Mouse (Mus musculus) MEL (cell line): ENCODE measurements around the gene Slc22a23. TPM values are rescaled to one million over a fixed set of nuclear protein-coding genes. Genes with fewer than 3 reads are reported as not detected.

Experiments used
- DNase-seq: peaks from one replicate; pipeline ENCODE4 v3.0.0; 2011; ENCODE audit warnings: low read depth, low spot score
- H3K27ac ChIP-seq: 2 replicates; pipeline ENCODE4 v1.5.1; 2012; ENCODE audit warnings: low read depth, mild to moderate bottlenecking, control low read depth, low read length, moderate library complexity; ENCODE audit not compliant: control insufficient read depth
- H3K27me3 ChIP-seq, 2 experiments: fragments of 150-350 bp in 1 of 2; sonication (generic) in 1 of 2; 2 replicates each; pipeline ENCODE4 v1.6.1; 2012; ENCODE audit warnings: low read length in 2 of 2, mild to moderate bottlenecking in 2 of 2, improper control_type of control experiment in 1 of 2, moderate library complexity in 1 of 2; ENCODE audit not compliant: insufficient read depth in 2 of 2, control insufficient read depth in 1 of 2
- H3K36me3 ChIP-seq, 2 experiments: 2 replicates each; pipeline ENCODE4 v1.6.1; 2012 to 2014; ENCODE audit warnings: low read length in 2 of 2, improper control_type of control experiment in 1 of 2, inconsistent platforms in 1 of 2, mild to moderate bottlenecking in 1 of 2; ENCODE audit not compliant: insufficient read depth in 2 of 2, control insufficient read depth in 1 of 2
- H3K4me1 ChIP-seq, 2 experiments: fragments of 150-350 bp in 1 of 2; sonication (generic) in 1 of 2; 2 replicates each; pipeline ENCODE4 v1.6.1; 2012; ENCODE audit warnings: low read length in 2 of 2, improper control_type of control experiment in 1 of 2, mild to moderate bottlenecking in 1 of 2; ENCODE audit not compliant: insufficient read depth in 2 of 2, control insufficient read depth in 1 of 2
- H3K4me3 ChIP-seq, 2 experiments: fragments of 150-350 bp in 1 of 2; sonication (generic) in 1 of 2; 2 replicates each; pipeline ENCODE4 v1.5.1; 2012; ENCODE audit warnings: low read depth in 2 of 2, low read length in 2 of 2, mild to moderate bottlenecking in 2 of 2, moderate library complexity in 2 of 2, control low read depth in 1 of 2, improper control_type of control experiment in 1 of 2; ENCODE audit not compliant: control insufficient read depth in 1 of 2, insufficient read depth in 1 of 2
- H3K79me2 ChIP-seq: 2 replicates; pipeline ENCODE4 v1.6.1; 2012; ENCODE audit warnings: mild to moderate bottlenecking, low read length, moderate library complexity; ENCODE audit not compliant: control insufficient read depth, poor library complexity, insufficient read depth
- H3K9ac ChIP-seq: 2 replicates; pipeline ENCODE4 v1.6.1; 2012; ENCODE audit warnings: low read depth, mild to moderate bottlenecking, control low read depth, low read length, moderate library complexity; ENCODE audit not compliant: control insufficient read depth, poor library complexity, severe bottlenecking
- H3K9me3 ChIP-seq: fragments of 150-350 bp; sonication (generic); replicated peaks from 2 replicates; pipeline ENCODE4 v1.6.1; 2012; ENCODE audit warnings: mild to moderate bottlenecking, low read length, improper control_type of control experiment, moderate library complexity; ENCODE audit not compliant: insufficient read depth
- BHLHE40 ChIP-seq: IDR thresholded peaks from 2 replicates; pipeline ENCODE4 v1.6.1; 2012; ENCODE audit warnings: low read depth, mild to moderate bottlenecking, inconsistent platforms, low read length, improper control_type of control experiment, borderline replicate concordance
- E2F4 ChIP-seq: IDR thresholded peaks from 2 replicates; pipeline ENCODE4 v1.6.1; 2011; ENCODE audit warnings: low read depth, low read length, improper control_type of control experiment, borderline replicate concordance
- ELF1 ChIP-seq: IDR thresholded peaks from 2 replicates; pipeline ENCODE4 v1.6.1; 2014; ENCODE audit warnings: low read depth, mild to moderate bottlenecking, inconsistent platforms, low read length, improper control_type of control experiment, moderate library complexity
- EP300 ChIP-seq, 2 experiments: IDR thresholded peaks; 2 replicates each; pipeline ENCODE4 v1.6.1; 2011; ENCODE audit warnings: improper control_type of control experiment in 2 of 2, low read length in 2 of 2, low read depth in 1 of 2, mild to moderate bottlenecking in 1 of 2
- ETS1 ChIP-seq: IDR thresholded peaks from 2 replicates; pipeline ENCODE4 v1.6.1; 2012; ENCODE audit warnings: low read depth, mild to moderate bottlenecking, inconsistent platforms, low read length, improper control_type of control experiment, moderate library complexity
- GABPA ChIP-seq: IDR thresholded peaks from 2 replicates; pipeline ENCODE4 v1.6.1; 2012; ENCODE audit warnings: low read depth, mild to moderate bottlenecking, inconsistent platforms, low read length, improper control_type of control experiment, moderate library complexity
- MAX ChIP-seq: IDR thresholded peaks from 2 replicates; pipeline ENCODE4 v1.6.1; 2011; ENCODE audit warnings: low read length, improper control_type of control experiment
- MEF2A ChIP-seq: IDR thresholded peaks from 2 replicates; pipeline ENCODE4 v1.6.1; 2014; ENCODE audit warnings: low read depth, mild to moderate bottlenecking, inconsistent platforms, low read length, improper control_type of control experiment; ENCODE audit not compliant: poor library complexity, insufficient replicate concordance, severe bottlenecking; ENCODE audit errors: extremely low read depth
- MXI1 ChIP-seq: IDR thresholded peaks from 2 replicates; pipeline ENCODE4 v1.6.1; 2011; ENCODE audit warnings: mild to moderate bottlenecking, low read depth, low read length, improper control_type of control experiment
- POLR2AphosphoS5 ChIP-seq: IDR thresholded peaks from 2 replicates; pipeline ENCODE4 v1.6.1; 2012; ENCODE audit warnings: low read depth, borderline replicate concordance, mild to moderate bottlenecking, inconsistent platforms, low read length, moderate library complexity, mixed read lengths
- RAD21 ChIP-seq: IDR thresholded peaks from 2 replicates; pipeline ENCODE4 v1.6.1; 2011; ENCODE audit warnings: mild to moderate bottlenecking, low read depth, low read length, improper control_type of control experiment
- RCOR1 ChIP-seq: IDR thresholded peaks from 2 replicates; pipeline ENCODE4 v1.6.1; 2012; ENCODE audit warnings: low read depth, mild to moderate bottlenecking, inconsistent platforms, low read length, improper control_type of control experiment
- SIN3A ChIP-seq: IDR thresholded peaks from 2 replicates; pipeline ENCODE4 v1.6.1; 2012; ENCODE audit warnings: low read length, improper control_type of control experiment, inconsistent platforms
- SMC3 ChIP-seq: IDR thresholded peaks from 2 replicates; pipeline ENCODE4 v1.6.1; 2011; ENCODE audit warnings: low read depth, low read length, improper control_type of control experiment
- TAL1 ChIP-seq: IDR thresholded peaks from 2 replicates; pipeline ENCODE4 v1.6.1; 2012; ENCODE audit warnings: mild to moderate bottlenecking, inconsistent platforms, low read length, moderate library complexity, mixed read lengths
- USF1 ChIP-seq: IDR thresholded peaks from 2 replicates; pipeline ENCODE4 v1.6.1; 2014; ENCODE audit warnings: low read depth, mild to moderate bottlenecking, inconsistent platforms, low read length, improper control_type of control experiment, moderate library complexity
- USF2 ChIP-seq, 2 experiments: IDR thresholded peaks; 2 replicates each; pipeline ENCODE4 v1.6.1; 2011 to 2012; ENCODE audit warnings: improper control_type of control experiment in 2 of 2, low read length in 2 of 2, borderline replicate concordance in 1 of 2, inconsistent platforms in 1 of 2, low read depth in 1 of 2, mild to moderate bottlenecking in 1 of 2; ENCODE audit not compliant: insufficient read depth in 1 of 2
- ZC3H11A ChIP-seq: IDR thresholded peaks from 2 replicates; pipeline ENCODE4 v1.6.1; 2012; ENCODE audit warnings: low read depth, mild to moderate bottlenecking, inconsistent platforms, low read length, improper control_type of control experiment
- ZKSCAN1 ChIP-seq: IDR thresholded peaks from 2 replicates; pipeline ENCODE4 v1.6.1; 2012; ENCODE audit warnings: low read depth, mild to moderate bottlenecking, inconsistent platforms, low read length, improper control_type of control experiment, moderate library complexity
- ZNF384 ChIP-seq: IDR thresholded peaks from 2 replicates; pipeline ENCODE4 v1.6.1; 2012; ENCODE audit warnings: low read depth, mild to moderate bottlenecking, inconsistent platforms, low read length, improper control_type of control experiment
- polyA plus RNA-seq, 2 experiments: library from polyadenylated mRNA; stranded (reverse) in 1 of 2; unstranded in 1 of 2; fragments of >175 nt in 1 of 2; fragments of >200 nt in 1 of 2; gene quantifications; 2 replicates each; pipeline versions ENCODE4 v1.2.1 to v1.2.4; 2012; ENCODE audit warnings: low replicate concordance in 2 of 2, low read depth in 1 of 2; ENCODE audit not compliant: insufficient read length in 2 of 2, insufficient read depth in 1 of 2, missing spikeins in 1 of 2
- total RNA-seq: library from RNA; depleted of rRNA; stranded (reverse); fragments of 300-350 nt; gene quantifications from 2 replicates; pipeline ENCODE4 v1.2.3, GENCODE M21; 2012

Slc22a23 gene
- total and polyA plus RNA-seq, 3 experiments = 22.2 to 24.3 TPM; not detected in 1

DNA sequence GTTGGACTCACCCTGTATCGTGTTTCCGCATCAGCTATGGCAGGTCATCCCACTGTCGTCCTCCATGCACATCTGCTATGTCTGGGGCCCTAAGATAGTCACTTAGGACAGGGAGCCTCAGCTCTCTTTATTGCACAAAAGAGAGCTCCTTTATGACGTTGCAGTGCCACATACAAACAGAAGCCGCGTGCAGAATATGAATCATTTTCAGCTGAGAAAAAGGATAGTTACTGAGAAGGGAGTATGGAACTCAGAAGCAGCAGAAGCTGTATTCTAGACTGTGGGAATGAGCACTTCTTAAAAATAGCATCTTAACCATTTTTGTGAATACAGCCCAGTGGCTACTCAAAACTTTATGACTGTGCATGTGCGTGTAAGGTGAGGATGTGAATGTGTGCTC is 87.8 kb downstream of the Slc22a23 start:
- H3K36me3 ChIP-seq = peaks cover 4 to 27% of the 10 kb centered on the region in 2 experiments
- H3K79me2 ChIP-seq = no peaks in the 10 kb centered on the region
- peaks cover 15 to 24% of the 10 kb centered on the region in 2 experiments for H3K4me1 ChIP-seq
- H3K27me3 ChIP-seq = no peaks in the 10 kb centered on the region
- H3K27ac ChIP-seq = no peak overlapping the region
- no peak overlapping the region for H3K4me3 ChIP-seq
- DNase-seq = no peak
- no peak overlapping the region for H3K9ac ChIP-seq
- TF ChIP-seq GABPA (no peak), ZKSCAN1 (no peak), ELF1 (no peak), EP300 (IDR thresholded peaks at IDR 0.05; ENCODE audit: low read depth in 1 of 2, low read length in 2 of 2) (no peak), RCOR1 (no peak), SMC3 (no peak), MAX (no peak), ZC3H11A (no peak), SIN3A (no peak)
- H3K9me3 ChIP-seq = no peaks in the 10 kb centered on the region

DNA sequence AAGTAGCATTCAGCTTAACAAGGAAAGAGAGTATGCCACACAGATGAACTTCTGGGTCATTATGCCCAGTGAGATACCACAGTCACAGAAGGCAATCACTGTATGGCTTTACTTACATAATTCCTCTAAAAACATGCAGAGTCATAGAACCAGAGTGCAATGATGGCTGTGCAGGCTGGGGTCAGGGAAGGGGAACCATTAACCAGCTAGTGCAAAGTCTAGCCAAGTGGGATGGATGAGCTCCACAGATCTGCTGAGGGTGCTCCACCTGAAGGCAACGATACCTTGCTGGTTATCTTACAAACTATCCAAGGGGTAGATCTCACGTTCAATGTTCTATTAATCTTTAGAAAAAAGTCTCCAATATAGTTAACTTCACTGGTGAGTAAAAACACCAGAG is 88.3 kb downstream of the Slc22a23 start:
- Histone ChIP-seq H3K4me3 (no peak overlapping the region), H3K27me3 (no peaks in the 10 kb centered on the region), H3K36me3 (peaks cover 4 to 27% of the 10 kb centered on the region in 2 experiments), H3K4me1 (peaks cover 15 to 24% of the 10 kb centered on the region in 2 experiments), H3K9me3 (no peaks in the 10 kb centered on the region)
- DNase-seq = no peak
- no peak for TF ChIP-seq POLR2AphosphoS5
- TF ChIP-seq ELF1 = no peak
- no peak for TF ChIP-seq ETS1
- no peak for TF ChIP-seq USF1
- TF ChIP-seq BHLHE40 = no peak
- no peak for TF ChIP-seq SMC3
- no peak for TF ChIP-seq TAL1
- no peak for TF ChIP-seq RAD21
- TF ChIP-seq E2F4 = no peak
- TF ChIP-seq SIN3A = no peak
- no peak for TF ChIP-seq MXI1
- no peak for TF ChIP-seq GABPA
- TF ChIP-seq USF2 (IDR thresholded peaks at IDR 0.05; ENCODE audit: borderline replicate concordance in 1 of 2, insufficient read depth in 1 of 2, low read depth in 1 of 2, low read length in 2 of 2) = no peak
- TF ChIP-seq MEF2A = no peak
- TF ChIP-seq RCOR1 = no peak
- TF ChIP-seq ZKSCAN1 = no peak
- no peak for TF ChIP-seq ZNF384
- TF ChIP-seq, all 39 proteins: peak for 0
- Histone ChIP-seq H3K79me2 (no peaks in the 10 kb centered on the region), H3K27ac (no peak overlapping the region), H3K9ac (no peak overlapping the region)
